Mouse (Mus musculus) spleen, embryonic (tissue): ENCODE measurements around the gene Lrrc45.
"Not testable (repeated sequence)": the region's sequence is repeated elsewhere in the genome, so short reads cannot be mapped to it uniquely, and the experiment has no call there.

Experiments used
- CTCF ChIA-PET: fragments of 350-600 bp; sonication (Branson Sonifier 250); formaldehyde crosslinking; loops from one replicate; lab custom pipeline; 2022; lab: Charles Lee

The Lrrc45 gene

GRCm38 (mm10) chr11:120763121-120763999 lies 49.6 kb downstream of the Lrrc45 start:
- CTCF ChIA-PET = not testable (repeated sequence)

- CTCF ChIA-PET = not testable (repeated sequence)
Measured at GRCm38 (mm10) chr11:120767023-120767422, 53.3 kb downstream of the Lrrc45 start.

- CTCF ChIA-PET = no interaction called here
Measured at GRCm38 (mm10) chr11:120768206-120768605, 54.5 kb downstream of the Lrrc45 start.
